Mouse (Mus musculus) G1E (cell line): ENCODE measurements around the gene Wdr26. TPM values are rescaled to one million over a fixed set of nuclear protein-coding genes. Genes with fewer than 3 reads are reported as not detected.

Source experiments
- ATAC-seq: 2 replicates; pipeline ENCODE4 v1.8.0; 2016; ENCODE audit warnings: mild to moderate bottlenecking; ENCODE audit not compliant: insufficient number of reproducible peaks, poor library complexity, low FRiP score, severe bottlenecking; ENCODE audit errors: extremely low read depth
- DNase-seq: peaks from one replicate; pipeline ENCODE4 v3.0.0; 2012; ENCODE audit warnings: low spot score
- H3K27me3 ChIP-seq: 2 replicates; pipeline ENCODE4 v1.6.1; 2012; ENCODE audit warnings: mild to moderate bottlenecking, low read length, inconsistent platforms; ENCODE audit not compliant: insufficient read depth
- H3K36me3 ChIP-seq: replicated peaks from 2 replicates; pipeline ENCODE3; 2012; ENCODE audit warnings: mild to moderate bottlenecking, inconsistent platforms
- H3K4me1 ChIP-seq: 2 replicates; pipeline ENCODE4 v1.6.1; 2012; ENCODE audit warnings: low read depth, low read length, inconsistent platforms, mixed read lengths; ENCODE audit not compliant: insufficient read depth
- H3K4me3 ChIP-seq: 2 replicates; pipeline ENCODE4 v1.5.1; 2012; ENCODE audit warnings: low read depth, mild to moderate bottlenecking, inconsistent platforms, low read length, moderate library complexity, mixed read lengths
- H3K9me3 ChIP-seq: replicated peaks from 2 replicates; pipeline ENCODE4 v1.6.1; 2012; ENCODE audit warnings: inconsistent platforms
- CTCF ChIP-seq: IDR thresholded peaks from 2 replicates; pipeline ENCODE4 v1.5.1; 2012; ENCODE audit warnings: low read depth, low read length, inconsistent platforms, mixed read lengths
- GATA1 ChIP-seq: IDR thresholded peaks from 2 replicates; pipeline ENCODE4 v1.6.1; 2012; ENCODE audit warnings: borderline replicate concordance, low read length, inconsistent platforms, mixed read lengths
- GATA2 ChIP-seq: IDR thresholded peaks from 2 replicates; pipeline ENCODE4 v1.6.1; 2012; ENCODE audit warnings: low read depth, low read length, inconsistent platforms, borderline replicate concordance
- POLR2AphosphoS5 ChIP-seq: IDR thresholded peaks from 2 replicates; pipeline ENCODE4 v1.6.1; 2012; ENCODE audit warnings: low read depth, low read length, inconsistent platforms; ENCODE audit not compliant: insufficient replicate concordance
- TAL1 ChIP-seq: conservative IDR thresholded peaks from 2 replicates; pipeline ENCODE4 v1.6.1; 2012; ENCODE audit warnings: low read depth, low read length, inconsistent platforms, mixed read lengths
- polyA plus RNA-seq: library from polyadenylated mRNA; stranded (reverse); fragments of >175 nt; gene quantifications from 2 replicates; pipeline ENCODE4 v1.2.3, GENCODE M21; 2012
- total RNA-seq, 2 experiments: library from RNA; stranded (forward) in 1 of 2; stranded (reverse) in 1 of 2; fragments of 200-1000 nt in 1 of 2; fragments of >200 nt in 1 of 2; fragmentation: Nextera tagmentation in 1 of 2; gene quantifications; 2 replicates each; pipeline ENCODE4 v1.2.3; 2014 to 2017

The Wdr26 gene
- total and polyA plus RNA-seq, 3 experiments: 28.1 to 297 (median 101) TPM

- DNase-seq (no peak), ATAC-seq (no peak)
- H3K36me3 ChIP-seq: peaks cover 4% of the 10 kb centered on the region
- H3K4me1 ChIP-seq: peaks cover 41% of the 10 kb centered on the region
- peaks cover 8% of the 10 kb centered on the region for H3K27me3 ChIP-seq
- TF ChIP-seq POLR2AphosphoS5: no peak
- no peak for TF ChIP-seq GATA2
- TF ChIP-seq CTCF: no peak
- no peak for TF ChIP-seq GATA1
- no peak for TF ChIP-seq TAL1
- H3K4me3 ChIP-seq: no peak overlapping the region
- H3K9me3 ChIP-seq: no peaks in the 10 kb centered on the region
Measured at GRCm38 (mm10) chr1:181230731-181231148, 18.9 kb upstream of the Wdr26 start.

- Histone ChIP-seq H3K36me3 (peaks cover 9% of the 10 kb centered on the region), H3K27me3 (peaks cover 5% of the 10 kb centered on the region), H3K4me1 (peaks cover 39% of the 10 kb centered on the region), H3K4me3 (no peak overlapping the region), H3K9me3 (no peaks in the 10 kb centered on the region)
- DNase-seq (no peak), ATAC-seq (no peak)
- TF ChIP-seq POLR2AphosphoS5 (no peak), CTCF (no peak)
Measured at GRCm38 (mm10) chr1:181229046-181229445, 17.2 kb upstream of the Wdr26 start.

GRCm38 (mm10) chr1:181228591-181228990, 16.8 kb upstream of the Wdr26 start:
- ATAC-seq (no peak), DNase-seq (no peak)
- peaks cover 4% of the 10 kb centered on the region; the same call in 1 of the 2 replicates for H3K27me3 ChIP-seq
- no peak overlapping the region for H3K4me3 ChIP-seq
- H3K9me3 ChIP-seq: no peaks in the 10 kb centered on the region
- TF ChIP-seq POLR2AphosphoS5 (no peak), GATA1 (no peak), GATA2 (no peak), TAL1 (no peak), CTCF (no peak)
- peaks cover 38% of the 10 kb centered on the region for H3K4me1 ChIP-seq
- H3K36me3 ChIP-seq: peaks cover 9% of the 10 kb centered on the region

GRCm38 (mm10) chr1:181227804-181228203, 16.0 kb upstream of the Wdr26 start:
- Histone ChIP-seq H3K36me3 (peaks cover 11% of the 10 kb centered on the region), H3K27me3 (peaks cover 4% of the 10 kb centered on the region; the same call in 1 of the 2 replicates), H3K4me1 (peaks cover 38% of the 10 kb centered on the region), H3K4me3 (no peak overlapping the region), H3K9me3 (no peaks in the 10 kb centered on the region)
- ATAC-seq (no peak), DNase-seq (no peak)
- no peak for TF ChIP-seq GATA1
- no peak for TF ChIP-seq GATA2
- TF ChIP-seq CTCF: no peak
- no peak for TF ChIP-seq POLR2AphosphoS5
- TF ChIP-seq TAL1: no peak

GRCm38 (mm10) chr1:181226850-181227249, 15.0 kb upstream of the Wdr26 start:
- H3K27me3 ChIP-seq: peaks cover 4% of the 10 kb centered on the region; the same call in 1 of the 2 replicates
- TF ChIP-seq POLR2AphosphoS5: no peak
- ATAC-seq: peak; percentile 84
- H3K4me3 ChIP-seq: no peak overlapping the region
- H3K36me3 ChIP-seq: peaks cover 12% of the 10 kb centered on the region
- H3K9me3 ChIP-seq: no peaks in the 10 kb centered on the region
- H3K4me1 ChIP-seq: peaks cover 30% of the 10 kb centered on the region
- DNase-seq: no peak

GRCm38 (mm10) chr1:181225281-181225680, 13.5 kb upstream of the Wdr26 start:
- Histone ChIP-seq H3K4me3 (no peak overlapping the region), H3K36me3 (peaks cover 14% of the 10 kb centered on the region), H3K4me1 (peaks cover 20% of the 10 kb centered on the region), H3K27me3 (no peaks in the 10 kb centered on the region), H3K9me3 (no peaks in the 10 kb centered on the region)
- ATAC-seq (no peak), DNase-seq (no peak)
- TF ChIP-seq GATA1: no peak
- no peak for TF ChIP-seq CTCF
- no peak for TF ChIP-seq GATA2
- TF ChIP-seq TAL1: no peak
- TF ChIP-seq POLR2AphosphoS5: no peak

GRCm38 (mm10) chr1:181222041-181222440, 10.2 kb upstream of the Wdr26 start:
- TF ChIP-seq GATA2: no peak
- no peak for TF ChIP-seq POLR2AphosphoS5
- no peak for TF ChIP-seq CTCF
- no peak for TF ChIP-seq TAL1
- no peak for TF ChIP-seq GATA1
- H3K4me3 ChIP-seq: no peak overlapping the region
- H3K36me3 ChIP-seq: peaks cover 15% of the 10 kb centered on the region
- H3K9me3 ChIP-seq: no peaks in the 10 kb centered on the region
- ATAC-seq (no peak), DNase-seq (no peak)
- H3K4me1 ChIP-seq: peaks cover 11% of the 10 kb centered on the region
- H3K27me3 ChIP-seq: no peaks in the 10 kb centered on the region
